Comparison of ENCODE assay signal across 20 mouse cellular contexts in the genomic region with DNA sequence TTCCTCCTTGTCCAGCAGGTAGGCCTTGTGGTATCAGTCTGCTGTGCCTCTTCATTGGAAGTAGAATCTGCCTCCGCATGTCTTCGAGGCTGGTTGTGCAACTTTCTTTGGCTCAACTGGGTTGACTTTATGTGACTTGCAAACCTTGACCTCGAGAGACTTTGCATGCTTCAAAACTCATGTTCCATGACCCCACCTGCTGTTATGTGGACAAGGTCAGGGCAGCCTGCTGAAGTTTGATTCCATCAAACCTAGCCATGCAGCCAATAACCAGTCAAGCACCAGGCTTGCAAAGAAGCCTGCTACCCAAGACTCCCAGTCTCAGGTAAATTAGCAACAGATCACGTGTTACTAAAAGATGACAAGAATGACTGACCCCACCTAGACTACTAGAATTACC.
"Had no signal": no experiment of that assay in that cellular context is flagged by ENCODE, and none has a peak within 500 bp of the region (broad histone marks: within the 10 kb centered on the region; RNA-seq: fewer than 3 reads in every experiment).

No protein-coding gene starts in this region.

- H3K27me3 ChIP-seq: limb, embryonic 13.5 days; liver, embryonic 12.5 days; liver, embryonic 15.5 days; lung, embryonic 15.5 days; megakaryocyte, embryonic 14.5 days; midbrain, embryonic 15.5 days; neural tube, embryonic 12.5 days; neural tube, embryonic 15.5 days had no signal

- H3K9ac ChIP-seq: limb, embryonic 13.5 days; liver, embryonic 12.5 days; liver, embryonic 15.5 days; lung, embryonic 15.5 days; midbrain, embryonic 15.5 days; neural tube, embryonic 12.5 days; neural tube, embryonic 15.5 days had no signal

- H3K4me3 ChIP-seq: layer of hippocampus, adult 2 months; limb, embryonic 10.5 days; limb, embryonic 13.5 days; liver, embryonic 12.5 days; liver, embryonic 15.5 days; lung, embryonic 15.5 days; megakaryocyte, embryonic 14.5 days; midbrain, embryonic 10.5 days; midbrain, embryonic 15.5 days; neural tube, embryonic 12.5 days; neural tube, embryonic 15.5 days had no signal

- H3K4me2 ChIP-seq: limb, embryonic 13.5 days; liver, embryonic 12.5 days; liver, embryonic 15.5 days; lung, embryonic 15.5 days; midbrain, embryonic 15.5 days; neural tube, embryonic 12.5 days; neural tube, embryonic 15.5 days had no signal

- H3K9me3 ChIP-seq: limb, embryonic 10.5 days; limb, embryonic 13.5 days; liver, embryonic 12.5 days; liver, embryonic 15.5 days; lung, embryonic 15.5 days; megakaryocyte, embryonic 14.5 days; midbrain, embryonic 10.5 days; midbrain, embryonic 15.5 days; neural tube, embryonic 12.5 days; neural tube, embryonic 15.5 days had no signal

- ATAC-seq: intestine, postnatal 0 days; liver, embryonic 12.5 days; midbrain, embryonic 15.5 days had no signal

- H3K27ac ChIP-seq: layer of hippocampus, adult 2 months; limb, embryonic 10.5 days; limb, embryonic 13.5 days; liver, embryonic 12.5 days; liver, embryonic 15.5 days; lung, embryonic 15.5 days; midbrain, embryonic 10.5 days; midbrain, embryonic 15.5 days; neural tube, embryonic 12.5 days; neural tube, embryonic 15.5 days had no signal

- H3K36me3 ChIP-seq: limb, embryonic 10.5 days; limb, embryonic 13.5 days; liver, embryonic 12.5 days; liver, embryonic 15.5 days; lung, embryonic 15.5 days; midbrain, embryonic 10.5 days; midbrain, embryonic 15.5 days; neural tube, embryonic 12.5 days; neural tube, embryonic 15.5 days had no signal

- DNase-seq: layer of hippocampus, adult 9-11 months; liver; lung, adult 18-20 months; lung, postnatal 10 days; lung, postnatal 36 days; thymus, adult 2 months; thymus, postnatal 14 days; thymus, postnatal 4 days had no signal
